Mouse (Mus musculus) thymus, adult 2 months (tissue): ENCODE data around the gene Kdm5b.

Source experiments
- CTCF ChIP-seq: fragments of 200-500 bp; IDR thresholded peaks from 2 replicates; pipeline ENCODE4 v1.5.1; 2012; ENCODE audit warnings: mild to moderate bottlenecking, control low read depth, low read length, moderate library complexity, borderline replicate concordance; ENCODE audit not compliant: control insufficient read depth, poor library complexity, insufficient read depth; ENCODE audit errors: extremely low read depth
- POLR2A ChIP-seq: fragments of 200-500 bp; IDR thresholded peaks from 2 replicates; pipeline ENCODE4 v1.6.1; 2012; ENCODE audit warnings: mild to moderate bottlenecking, low read length, control low read depth, moderate library complexity; ENCODE audit not compliant: control insufficient read depth, poor library complexity, insufficient read depth; ENCODE audit errors: extremely low read depth

DNA sequence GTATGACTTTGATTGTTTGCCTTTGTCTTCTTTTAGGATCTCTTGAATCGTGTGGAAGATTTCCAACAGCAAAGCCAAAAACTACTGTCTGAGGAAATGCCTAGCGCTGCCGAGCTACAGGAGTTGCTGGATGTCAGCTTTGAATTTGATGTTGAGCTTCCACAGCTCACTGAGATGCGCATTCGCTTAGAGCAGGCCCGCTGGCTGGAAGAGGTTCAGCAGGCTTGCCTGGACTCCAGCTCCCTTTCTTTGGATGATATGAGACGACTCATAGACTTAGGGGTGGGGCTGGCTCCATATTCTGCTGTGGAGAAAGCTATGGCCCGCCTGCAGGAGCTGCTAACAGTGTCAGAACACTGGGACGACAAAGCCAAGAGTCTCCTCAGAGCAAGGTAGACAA lies 57.7 kb downstream of the Kdm5b start:
- no peak for TF ChIP-seq CTCF
- TF ChIP-seq POLR2A, result no peak
